Mouse (Mus musculus) brain, embryonic 14.5 days (tissue): Measurements from ENCODE around the gene Syt8.

Source experiments
- CTCF ChIP-seq: fragments of 200-500 bp; IDR thresholded peaks from 2 replicates; pipeline ENCODE4 v1.5.1; 2012; ENCODE audit warnings: inconsistent platforms, mild to moderate bottlenecking, moderate library complexity, borderline replicate concordance; ENCODE audit not compliant: insufficient read depth, insufficient read length; ENCODE audit errors: extremely low read depth
- POLR2A ChIP-seq: fragments of 200-500 bp; IDR thresholded peaks from 2 replicates; pipeline ENCODE4 v1.6.1; 2012; ENCODE audit warnings: mild to moderate bottlenecking, inconsistent platforms, borderline replicate concordance; ENCODE audit not compliant: poor library complexity, insufficient read depth, insufficient read length, severe bottlenecking; ENCODE audit errors: extremely low read depth

DNA sequence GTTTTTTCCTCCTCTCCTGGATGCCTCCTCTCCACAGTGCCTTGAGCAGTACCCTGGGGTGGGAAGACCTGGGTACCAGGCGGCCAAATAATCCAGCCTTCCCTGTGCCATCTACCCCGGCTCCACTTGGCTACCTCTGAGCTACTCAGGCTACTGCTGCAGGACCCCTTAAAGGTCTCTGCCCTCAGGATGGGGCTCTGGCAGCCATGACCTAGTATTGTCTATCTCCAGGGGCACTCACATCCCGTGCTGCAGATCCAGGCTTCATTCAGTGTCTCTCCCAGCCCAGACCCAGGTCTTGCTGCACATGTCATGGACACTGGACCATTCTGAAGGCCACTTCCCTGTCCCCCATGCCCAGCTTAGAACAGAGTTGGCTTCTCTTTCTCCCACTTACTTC lies 45.2 kb downstream of the Syt8 start:
- no peak for TF ChIP-seq CTCF
- TF ChIP-seq POLR2A: no peak
